Mouse (Mus musculus): ENCODE data around the gene Theg.

Theg gene

DNA sequence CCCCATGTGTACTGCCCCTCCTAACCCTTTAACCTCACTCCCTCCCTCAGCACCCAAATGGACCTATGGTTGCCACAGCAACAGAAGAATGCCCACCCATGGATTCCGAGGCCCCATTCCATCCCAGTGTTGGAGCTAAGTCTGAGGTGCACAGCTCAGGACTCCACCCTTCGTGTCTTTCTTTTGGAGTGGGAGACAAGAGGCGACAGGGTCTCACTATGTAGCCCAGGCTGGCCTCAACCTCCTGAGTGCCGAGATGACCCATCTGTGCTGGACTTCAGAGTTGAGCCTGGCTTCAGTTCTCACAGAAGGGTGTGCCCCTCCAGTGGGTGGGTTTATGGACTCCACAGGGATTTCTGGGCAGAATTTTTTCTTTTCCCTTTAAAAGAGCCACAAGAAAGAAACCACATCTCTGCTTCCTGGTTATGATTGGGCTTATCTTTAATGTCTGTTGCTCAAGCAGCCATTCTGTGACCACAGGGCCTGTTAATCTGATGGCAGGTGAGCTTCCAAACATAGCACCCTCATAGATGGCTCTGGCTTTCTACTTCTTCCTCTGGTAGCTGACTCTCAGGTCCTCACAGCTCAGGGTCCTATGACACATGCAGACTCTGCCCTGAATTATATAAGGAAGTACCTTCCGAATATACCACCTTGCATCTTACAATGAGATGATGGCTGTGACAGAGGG lies at the start of gene Theg:
Gene Theg (minus strand): TSS at position 271 of the 691 bp plus-strand sequence.
- DNase-seq, result no peak

DNA sequence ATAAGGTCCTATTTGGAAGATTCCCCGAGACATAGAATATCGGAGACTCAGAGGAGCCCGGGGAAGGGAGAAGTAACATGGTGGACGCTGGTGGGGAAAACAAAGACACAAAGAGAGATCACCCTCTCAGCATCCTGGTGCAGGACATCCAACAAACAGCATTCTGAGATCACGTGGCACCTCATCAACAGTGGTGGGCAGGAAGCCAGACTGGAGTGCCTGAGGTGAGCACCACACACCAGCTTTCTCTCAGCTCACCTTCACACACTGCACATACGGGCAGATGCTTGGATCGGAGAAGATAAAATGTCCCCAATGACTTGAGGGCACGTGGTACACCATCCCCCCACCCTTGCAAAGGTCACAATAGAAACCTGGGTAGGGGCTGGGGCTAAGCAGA lies 49.2 kb upstream of the Theg start:
- no peak for DNase-seq

DNA sequence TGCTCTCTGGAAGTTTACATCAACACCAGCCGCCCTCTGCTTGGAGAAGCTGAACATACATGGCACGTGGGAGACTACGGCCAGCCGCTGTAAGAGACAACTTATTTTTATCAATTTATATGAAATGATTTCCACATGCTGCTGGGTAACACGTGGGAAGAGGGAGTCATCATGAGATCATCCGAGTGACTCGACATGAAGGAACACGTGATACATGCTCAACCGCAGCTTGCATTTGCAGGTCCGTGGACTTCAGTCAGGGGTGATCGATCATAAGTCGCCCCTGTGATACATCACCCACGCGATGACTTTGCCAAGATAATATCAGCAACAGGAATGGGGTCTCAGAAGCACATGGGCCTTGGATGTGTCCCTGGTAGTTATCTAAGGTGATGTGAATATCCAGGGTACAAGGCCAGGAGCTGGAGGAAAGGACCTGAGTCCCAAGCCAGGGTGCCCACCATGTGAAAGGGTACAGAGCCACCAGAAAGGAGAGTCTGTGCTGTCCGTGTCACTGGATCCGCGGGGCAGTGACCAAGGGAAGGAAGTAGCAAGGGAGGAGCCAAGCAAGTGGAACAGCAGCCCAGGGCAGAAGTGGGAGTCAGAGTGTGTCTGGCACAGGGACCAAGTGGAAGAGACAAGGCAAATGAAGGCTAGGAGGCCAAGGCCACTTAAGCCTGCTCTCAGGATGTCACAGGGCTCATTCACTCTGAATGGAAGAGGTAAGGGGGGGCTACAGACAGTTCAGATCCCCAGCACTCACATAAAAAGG lies 46.1 kb upstream of the Theg start:
- no peak for DNase-seq

DNA sequence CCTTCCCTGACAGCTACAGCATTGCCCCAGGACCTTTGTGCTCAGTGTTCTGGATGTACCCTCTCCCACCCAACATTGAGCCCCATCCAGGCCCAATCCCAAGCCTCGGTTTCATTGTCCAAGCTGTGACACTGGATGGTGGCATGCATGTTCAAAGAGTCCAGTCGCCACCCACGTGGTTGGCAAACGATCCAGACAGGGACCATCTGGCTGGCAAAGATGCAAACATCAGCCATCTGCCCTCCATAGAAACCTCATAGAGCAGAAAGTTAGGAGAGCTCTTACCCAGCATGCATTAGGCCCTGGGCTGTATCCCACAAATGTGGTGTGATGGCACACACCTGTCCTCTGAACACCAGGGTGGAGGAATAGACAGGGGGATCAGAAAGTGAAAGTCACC lies 44.3 kb upstream of the Theg start:
- no peak for DNase-seq

DNA sequence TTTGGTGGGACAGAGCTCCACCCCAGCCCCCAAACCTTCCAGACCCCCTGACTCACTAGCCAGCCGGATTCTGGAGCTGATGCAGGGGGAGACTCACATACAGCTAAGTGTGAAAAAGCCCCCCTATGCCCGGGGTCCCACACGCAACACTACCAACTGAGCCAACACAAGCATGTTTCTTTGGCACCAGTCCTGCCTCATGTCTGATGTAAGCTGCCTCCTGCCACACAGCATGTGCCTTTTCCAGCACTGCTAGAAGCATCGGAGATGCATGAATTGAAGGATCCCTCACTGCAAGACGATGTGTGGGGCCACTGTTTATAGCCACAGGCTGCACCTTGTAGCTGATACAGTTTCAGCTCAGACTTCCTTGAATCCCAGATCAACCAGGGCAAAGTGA lies 41.2 kb upstream of the Theg start:
- no peak for DNase-seq

DNA sequence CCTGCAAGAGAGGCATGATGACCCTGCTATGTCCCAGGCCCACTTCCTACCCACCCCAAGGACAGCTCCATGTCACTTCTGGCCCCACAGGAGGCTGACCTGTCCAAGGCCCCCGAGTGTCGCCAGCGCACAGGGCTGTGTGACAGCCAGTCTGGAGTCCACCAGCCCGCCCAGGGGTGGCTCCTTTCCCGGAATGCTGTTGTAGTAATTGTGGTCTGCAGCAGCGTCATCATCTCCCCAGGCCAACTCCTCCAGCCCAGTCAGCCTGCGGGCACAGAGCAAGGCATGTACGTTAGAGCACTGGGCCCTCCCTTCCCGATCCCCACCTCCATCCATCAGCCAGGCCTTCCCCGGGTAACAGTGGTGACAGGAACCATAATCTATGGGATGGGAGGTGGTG lies 39.0 kb upstream of the Theg start:
- no peak for DNase-seq

DNA sequence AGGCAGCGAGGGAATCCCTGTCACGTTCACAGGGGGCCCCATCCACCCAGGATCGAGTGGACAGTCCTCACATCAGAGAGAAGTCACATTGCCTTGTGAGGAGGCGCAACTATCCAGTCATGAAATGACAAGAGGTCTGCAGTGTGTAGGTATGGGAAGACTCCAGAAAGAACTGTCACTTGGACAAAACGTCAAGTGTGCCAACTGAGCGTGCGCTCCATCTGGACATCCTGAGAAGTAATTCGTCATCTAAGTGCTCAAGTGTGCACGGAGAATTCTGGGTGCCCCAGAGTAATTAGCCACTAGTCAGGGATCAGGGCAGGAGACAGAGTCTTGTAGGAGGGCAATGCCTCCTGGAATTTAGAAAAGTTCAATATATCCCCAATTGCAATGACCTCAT lies 38.3 kb upstream of the Theg start:
- no peak for DNase-seq

DNA sequence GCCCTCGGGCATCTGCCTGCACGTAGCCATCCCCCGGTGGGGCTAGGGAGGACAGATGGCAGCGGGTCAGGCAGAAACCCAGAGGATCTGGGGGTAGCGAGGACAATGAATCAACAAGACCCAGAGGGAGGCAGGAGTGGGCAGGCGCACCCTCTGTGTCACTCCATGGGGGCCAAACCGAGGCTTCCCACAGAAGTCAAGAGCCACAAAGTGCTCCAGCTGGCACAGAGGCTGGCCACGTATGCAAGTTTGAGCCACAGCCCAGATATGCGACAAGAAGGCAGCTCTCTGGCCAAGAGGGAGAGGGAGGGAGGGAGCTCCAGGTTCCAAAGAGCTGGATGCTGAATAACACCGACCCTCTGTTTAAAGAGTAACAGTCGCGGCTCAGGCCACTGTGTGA lies 36.8 kb upstream of the Theg start:
- no peak for DNase-seq

DNA sequence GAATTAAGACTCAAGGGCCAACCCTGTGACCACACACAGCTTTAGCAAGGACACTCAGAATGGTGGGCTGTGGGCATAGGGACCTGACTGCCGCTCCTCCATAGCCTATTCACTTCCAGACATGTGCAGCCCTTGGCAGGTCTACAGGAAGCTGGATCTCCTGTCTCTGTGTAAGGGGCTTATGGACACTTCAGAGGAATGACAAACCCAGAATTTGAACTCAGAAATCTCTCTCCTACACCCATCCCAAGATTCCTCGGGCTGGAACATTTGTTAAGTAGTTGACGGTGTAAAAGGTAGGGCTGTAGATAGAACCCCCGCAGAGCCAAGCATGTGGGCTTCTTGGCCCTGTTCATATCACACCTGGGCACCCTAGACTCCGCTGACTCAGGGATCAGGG lies 29.2 kb upstream of the Theg start:
- no peak for DNase-seq

DNA sequence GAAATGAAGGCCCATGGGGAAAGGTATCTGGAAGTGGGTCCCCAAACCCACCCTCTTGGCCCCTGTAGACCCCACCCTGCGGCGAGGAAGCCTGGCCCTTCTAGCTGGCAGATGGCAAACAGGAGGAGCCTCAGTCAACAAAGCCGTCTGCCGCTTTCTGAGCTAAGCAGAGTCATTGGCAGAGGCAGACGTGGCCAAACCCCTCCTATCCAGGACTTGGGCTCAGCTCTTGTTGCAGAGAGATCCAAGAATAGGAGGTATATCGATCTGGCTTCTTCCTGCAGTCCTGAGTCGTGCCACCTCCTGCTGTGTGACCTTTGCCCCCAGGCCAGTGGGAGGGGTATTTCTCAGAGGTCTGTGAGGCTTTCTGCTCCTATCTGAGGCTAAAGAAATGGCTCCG lies 28.7 kb upstream of the Theg start:
- no peak for DNase-seq

DNA sequence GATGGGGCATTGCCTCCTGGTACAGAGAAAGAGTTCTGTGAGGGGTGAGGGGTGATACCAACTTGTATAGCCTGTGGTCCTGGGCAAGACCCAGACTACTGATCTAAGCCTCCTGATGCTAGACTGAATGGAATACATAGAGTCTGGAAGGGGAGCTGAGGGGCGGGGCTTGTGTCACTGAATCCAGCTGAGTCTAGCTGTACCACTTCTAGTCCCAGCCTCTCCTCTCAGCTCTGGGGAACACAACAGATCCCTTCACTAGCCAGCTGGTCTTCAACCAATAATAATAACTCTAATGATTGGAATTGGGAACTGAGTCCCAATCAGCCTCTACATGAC lies 27.1 kb upstream of the Theg start:
- DNase-seq, result no peak

DNA sequence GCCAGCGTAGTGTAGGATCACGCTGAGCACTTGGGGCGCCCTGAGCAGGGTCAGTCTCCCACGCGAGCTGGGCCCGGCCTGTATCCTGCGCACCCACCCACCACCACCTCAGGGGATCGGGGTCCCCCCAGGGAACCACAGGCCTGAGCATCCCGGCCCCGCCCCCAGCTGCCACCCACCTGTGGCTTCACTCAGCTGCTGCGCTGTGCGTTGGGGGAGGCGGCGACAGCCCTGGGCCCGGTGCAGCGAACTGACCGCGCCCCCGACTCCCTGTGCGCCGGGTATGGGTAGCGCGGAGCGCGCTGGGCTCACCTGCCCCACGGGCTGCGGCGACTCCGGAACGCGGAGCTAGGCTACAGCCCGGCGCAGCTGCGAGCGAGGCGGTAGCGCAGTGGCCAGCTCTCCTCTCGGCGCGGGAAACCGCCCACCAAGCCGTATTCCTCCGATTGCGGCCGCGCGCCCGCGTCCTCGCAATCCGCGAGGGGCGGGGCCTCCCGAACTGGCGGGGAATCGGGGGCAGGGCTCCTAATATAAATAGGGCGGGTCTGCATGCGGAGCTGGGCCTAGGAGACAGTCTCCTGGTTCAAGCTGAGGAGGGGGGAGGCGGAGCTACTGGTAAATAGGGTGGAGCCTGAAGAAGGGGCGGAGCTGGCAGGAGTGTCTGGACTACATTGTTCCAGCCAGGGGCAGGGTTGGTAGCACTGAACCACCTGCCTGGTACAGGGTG lies 26.6 kb upstream of the Theg start, which contains the start of gene C2cd4c:
Gene C2cd4c (minus strand): TSS at position 448 of the 727 bp plus-strand sequence.
- peak; percentile 69 for DNase-seq

DNA sequence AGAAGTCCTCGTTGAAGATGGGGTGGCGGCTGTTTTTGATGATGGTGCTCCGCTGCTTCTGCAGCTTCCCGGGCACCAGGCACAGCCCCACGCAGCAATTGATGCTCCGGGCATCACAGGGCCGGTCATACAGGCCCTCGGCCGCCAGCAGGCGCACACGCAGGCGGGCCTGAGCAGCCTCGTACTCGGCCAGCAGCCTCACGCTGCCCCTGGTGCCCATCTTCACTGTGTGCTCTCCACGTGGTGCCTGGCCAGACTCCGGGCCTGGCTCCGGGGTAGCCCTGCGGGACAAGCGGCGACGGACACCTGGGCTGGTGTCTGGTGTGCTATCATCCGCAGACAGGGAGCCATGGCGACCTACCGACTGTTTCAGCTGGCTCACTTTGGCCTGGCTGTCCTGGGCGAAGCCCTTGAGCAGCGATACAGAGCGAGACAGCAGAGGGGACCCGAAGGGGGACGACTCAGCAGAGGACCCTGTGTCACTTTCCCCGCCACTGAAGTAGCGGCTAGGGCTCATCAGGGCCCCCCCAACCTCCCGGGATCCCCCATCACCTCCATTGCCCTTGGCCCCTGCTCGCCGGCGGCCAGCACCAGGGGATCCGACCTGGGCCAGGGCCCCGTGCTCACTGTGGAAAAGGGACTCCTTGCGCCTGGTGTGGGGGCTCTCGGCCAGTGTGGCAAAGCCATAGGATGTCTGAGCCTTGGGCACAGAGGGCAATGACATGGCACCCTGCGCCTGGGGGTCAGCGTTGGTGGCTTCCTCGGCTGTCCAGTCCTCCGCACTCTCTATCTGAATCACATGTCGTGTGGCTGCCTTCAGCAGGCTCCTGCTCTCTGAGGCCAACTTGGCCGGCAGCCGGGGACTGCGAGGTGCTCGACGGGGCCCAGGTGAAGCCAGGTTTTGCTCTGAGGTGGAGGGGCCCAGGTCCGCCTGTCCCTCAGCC lies 25.3 kb upstream of the Theg start:
- DNase-seq, result no peak

DNA sequence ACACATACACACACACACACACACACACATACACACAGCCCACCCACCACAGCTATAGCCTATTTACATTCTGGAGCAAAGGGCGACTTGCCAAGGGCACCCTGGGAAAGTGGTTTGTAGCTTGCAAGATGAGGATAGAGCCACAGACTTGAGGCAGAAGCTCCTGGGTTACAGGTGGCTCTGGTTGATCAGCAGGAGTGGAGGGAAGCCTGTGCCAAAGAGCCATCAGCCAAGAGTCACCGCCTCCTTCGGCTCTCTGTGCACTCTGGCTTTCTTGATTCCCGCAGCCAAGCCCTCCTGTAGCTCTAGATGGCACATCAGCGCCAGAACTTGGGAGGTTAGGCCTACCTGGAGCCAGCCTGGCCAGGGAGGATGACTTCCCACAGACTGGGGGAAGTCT lies 24.2 kb upstream of the Theg start:
- DNase-seq, result no peak

DNA sequence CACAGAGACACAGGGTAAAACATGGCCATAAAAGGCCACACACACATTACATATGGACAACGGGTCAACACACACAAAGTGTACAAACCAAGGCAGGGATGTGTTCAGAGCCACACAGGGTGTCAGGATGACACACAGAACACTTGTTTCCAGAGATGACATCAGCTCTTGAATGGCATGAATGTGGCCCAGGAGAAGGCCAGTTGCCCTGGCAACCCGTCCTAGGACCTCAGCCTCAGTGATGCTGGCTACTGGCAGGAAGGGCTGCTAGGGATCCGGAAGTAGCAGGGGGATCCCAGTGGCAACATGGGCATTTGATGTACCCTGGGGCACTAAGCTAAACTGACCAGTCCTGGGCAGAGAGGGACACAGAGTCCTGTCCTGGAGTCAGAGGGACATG lies 22.1 kb upstream of the Theg start:
- DNase-seq, result no peak

DNA sequence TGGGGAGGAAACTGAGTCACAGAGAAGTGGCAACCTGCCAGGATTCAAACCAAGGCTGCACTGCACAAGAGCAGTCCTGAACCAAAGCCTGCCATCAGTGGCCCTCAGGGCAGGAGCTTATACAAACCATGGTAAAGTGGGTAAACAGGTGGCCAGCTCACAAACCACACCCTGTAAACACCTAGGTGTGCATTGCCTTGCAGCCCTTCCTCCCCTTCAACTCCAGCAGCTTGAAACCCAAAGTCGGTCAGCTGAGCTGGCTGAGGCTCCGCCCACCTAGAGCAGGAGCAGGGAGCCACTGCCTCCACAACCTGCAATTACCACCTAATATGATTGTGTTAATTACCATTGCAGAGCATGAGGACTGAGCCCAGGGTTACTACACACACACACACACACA lies 20.8 kb upstream of the Theg start:
- no peak for DNase-seq

DNA sequence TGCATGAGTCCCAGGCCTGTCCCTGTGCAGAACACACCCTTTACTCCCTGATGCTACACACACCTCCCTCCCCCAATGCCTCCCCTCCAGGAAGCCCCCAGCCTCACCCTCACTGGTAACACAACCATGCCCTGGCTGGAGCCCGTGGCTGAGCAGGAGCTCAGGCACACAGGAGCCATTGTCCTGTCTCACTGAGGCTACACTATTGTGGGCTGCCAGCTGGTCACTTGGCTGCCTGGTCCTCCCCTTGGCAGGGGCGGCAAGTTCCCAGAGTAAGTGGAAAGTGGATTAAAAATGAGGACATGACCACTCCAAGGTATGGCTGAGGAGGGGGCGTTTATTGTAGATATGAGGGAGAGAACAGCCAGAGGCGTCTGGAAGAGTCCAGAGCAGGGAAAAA lies 19.4 kb upstream of the Theg start:
- no peak for DNase-seq

DNA sequence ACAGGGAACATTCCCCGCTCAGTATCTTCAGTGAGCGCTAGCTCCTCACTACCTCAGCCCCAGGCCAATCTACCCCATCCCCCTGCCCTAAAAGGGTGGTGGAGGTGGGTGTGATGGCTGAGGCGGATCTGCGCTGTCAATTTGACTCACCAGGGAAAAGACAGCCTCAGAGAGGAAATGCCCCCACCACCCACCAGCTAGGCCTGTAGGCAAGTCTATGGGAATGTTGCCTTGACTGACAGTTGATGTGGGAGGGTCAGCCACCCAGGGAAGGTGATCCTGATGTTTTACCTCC lies 10.8 kb upstream of the Theg start:
- DNase-seq, result no peak

DNA sequence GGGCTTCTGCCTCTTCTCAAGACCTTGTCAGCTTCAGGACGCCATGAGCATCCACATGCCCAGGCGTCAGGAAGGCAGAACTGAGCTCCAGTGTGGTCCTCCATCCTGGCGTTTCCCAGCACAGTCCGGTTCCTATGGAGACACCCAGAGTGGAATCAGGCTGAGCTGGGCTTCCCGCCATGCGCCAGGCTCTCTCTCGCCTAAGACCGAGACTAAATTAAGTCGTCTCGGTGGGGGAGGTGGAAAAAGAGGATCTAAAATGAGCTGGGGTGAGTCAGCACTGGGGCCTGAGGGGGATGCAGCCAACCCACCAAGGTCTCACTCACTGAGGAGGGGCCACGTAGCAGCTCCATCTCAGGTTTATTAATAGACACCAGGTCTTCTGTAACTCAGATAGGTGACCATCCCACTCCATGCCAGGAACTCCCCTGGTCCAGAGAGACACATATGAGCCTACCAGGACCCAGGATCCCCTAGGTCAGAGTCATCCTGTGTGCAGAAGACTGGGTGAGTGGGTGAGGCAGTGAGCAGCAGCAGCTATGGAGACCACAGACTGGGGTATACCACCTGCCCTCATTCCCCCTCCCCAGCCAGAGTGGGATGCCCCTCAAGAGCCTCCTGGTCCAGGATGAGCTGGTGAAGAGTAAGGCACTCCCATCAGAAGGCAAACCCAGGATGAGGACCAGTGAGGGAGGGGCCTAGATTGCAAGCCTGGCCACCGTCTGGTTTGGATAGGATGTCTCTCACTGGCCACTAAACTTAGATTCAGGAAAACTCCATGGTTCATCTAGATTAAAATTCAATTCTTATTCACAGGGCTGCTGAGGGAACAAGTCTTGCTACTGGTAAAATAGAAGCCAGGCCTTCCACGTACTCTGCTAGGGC lies 10.2 kb upstream of the Theg start:
- no peak for DNase-seq

DNA sequence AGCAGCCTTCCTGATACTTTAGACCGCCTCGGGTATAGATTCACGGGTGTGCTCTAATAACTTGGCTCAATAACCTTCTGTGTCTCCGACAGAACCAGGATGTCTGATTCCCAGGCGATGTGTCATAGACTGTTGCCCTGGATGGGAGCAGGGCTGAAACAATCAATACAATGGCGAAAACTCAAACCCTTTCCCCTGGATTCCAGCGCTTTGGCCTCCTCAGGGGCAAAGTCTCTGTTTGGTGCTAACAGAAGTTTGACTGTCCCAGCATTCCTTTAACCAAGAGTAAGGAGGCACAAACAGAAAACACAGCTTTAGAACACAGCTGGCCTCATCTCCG lies 8.4 kb upstream of the Theg start:
- no peak for DNase-seq

DNA sequence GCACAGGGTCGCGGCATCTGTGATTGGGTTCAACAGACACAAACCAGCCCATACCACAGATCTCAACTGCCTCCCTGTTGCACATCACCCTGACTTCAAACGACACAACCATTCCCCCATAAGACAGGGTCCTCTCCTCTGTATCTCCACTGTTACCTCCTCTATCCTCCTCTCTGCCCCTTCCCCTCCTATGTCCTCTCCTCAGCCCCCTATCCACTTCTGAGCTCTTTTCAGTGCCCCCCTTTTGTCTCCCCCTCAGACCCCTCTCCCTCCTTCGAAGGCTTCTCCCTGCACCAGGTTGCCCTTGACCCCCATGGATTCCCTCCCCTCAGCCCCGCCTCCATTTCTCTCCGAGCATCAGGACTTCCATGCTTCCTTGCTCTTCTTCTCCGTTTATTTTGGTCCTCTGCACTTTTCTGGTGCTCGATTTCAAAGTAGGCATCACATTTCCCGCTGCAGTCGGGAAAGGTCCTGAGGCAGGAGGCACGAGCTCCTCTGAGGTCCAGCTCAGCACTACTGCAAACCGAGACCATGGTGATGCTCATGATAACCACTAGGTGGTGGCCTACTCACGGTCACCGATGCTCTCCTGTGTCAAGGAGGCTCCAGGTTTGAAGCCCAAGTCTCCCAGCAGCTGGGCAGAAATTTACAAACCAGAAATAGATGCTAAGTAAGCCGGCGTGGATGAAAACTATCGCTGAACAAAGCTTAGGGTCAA lies 7.9 kb upstream of the Theg start:
- peak; percentile 59 for DNase-seq

DNA sequence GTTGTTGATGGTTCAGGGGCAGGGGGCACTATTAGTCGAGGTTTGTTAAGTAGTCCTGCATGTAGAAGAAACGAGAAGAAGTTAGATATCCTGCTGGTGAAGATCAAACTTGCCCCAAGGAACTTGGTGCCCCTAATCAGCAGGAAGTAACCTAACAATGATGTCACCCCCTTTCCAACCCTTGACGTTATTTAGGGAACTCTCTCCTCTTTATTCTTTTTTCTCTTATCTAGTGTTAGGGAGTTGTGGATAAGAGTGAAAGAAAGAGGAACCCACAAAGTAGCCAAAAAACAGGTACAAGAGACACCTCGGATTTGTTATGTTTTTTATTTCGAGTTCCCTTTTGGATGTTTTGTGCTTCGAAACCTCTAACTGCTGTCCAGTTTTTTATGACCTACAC lies 7.0 kb upstream of the Theg start:
- DNase-seq, result no peak

Data from lung, postnatal 36 days (tissue).